Mouse (Mus musculus): ENCODE results near the gene Fam90a1b. TPM values are rescaled to one million over a fixed set of nuclear protein-coding genes. Genes with fewer than 3 reads are reported as not detected.
A peak's percentile ranks its signal among the peaks of the same experiment; 100 is the strongest.
"Not testable (repeated sequence)": the region's sequence is repeated elsewhere in the genome, so short reads cannot be mapped to it uniquely, and the experiment has no call there.

The Fam90a1b gene
- not detected for total RNA-seq (2021)
- long read RNA-seq, experiment 1: 0 reads
- long read RNA-seq, experiment 2: 0 reads

DNA sequence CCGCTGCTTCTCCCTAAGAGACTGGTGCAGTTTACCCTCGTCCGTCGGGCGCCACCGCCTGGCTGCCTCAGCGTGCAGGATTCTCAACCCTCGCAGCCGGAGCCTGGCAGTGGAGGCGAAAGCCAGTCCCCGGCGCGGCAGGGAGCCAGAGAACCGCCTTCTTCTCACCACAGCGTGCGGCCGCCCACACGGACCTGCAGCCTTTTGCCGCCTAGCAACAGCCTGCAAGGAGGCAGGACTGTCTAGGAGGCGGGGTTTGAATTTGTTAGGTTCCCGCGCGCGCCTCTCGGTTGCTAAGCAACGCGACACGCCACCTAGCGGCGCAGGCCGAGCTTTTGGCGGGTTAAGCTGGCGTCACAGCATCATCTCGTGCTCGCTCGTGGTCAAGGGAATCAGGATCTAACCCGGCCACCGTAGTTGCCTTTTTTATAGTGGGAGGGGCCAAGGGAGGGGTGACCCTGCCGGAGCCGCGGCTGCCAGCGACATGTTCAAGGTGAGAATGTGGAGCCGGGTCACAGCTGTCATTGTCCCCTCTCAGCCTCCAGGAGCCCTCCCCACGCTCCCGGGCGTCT lies at the start of gene Fam90a1b, which contains the start of gene Apoo:
Gene Fam90a1b (minus strand): TSS at position 108 of the 572 bp plus-strand sequence.
Gene Apoo (plus strand): TSS at position 448 of the 572 bp plus-strand sequence.
- DNase-seq (ENCODE audit: low spot score): peak; percentile 96

DNA sequence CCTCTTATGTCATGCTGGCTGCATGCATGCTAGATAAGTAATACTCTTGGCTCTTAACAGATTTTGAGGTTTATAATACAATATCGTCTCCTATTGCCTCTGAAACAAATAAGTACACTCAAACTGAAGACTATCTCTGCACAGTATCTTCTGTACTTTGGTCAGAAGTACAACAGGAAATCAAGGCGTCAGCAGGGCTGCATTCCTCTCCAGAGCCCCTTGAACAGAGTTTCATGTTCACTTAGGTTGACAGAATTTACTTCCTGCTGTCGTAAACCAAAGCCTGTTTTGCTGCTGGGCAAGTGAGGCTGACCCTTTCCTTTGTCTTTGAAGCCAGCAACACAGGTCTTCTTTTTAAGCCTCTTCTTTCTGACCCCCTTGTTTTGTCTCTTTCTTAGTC lies 42.4 kb upstream of the Fam90a1b start:
- no peak for DNase-seq (ENCODE audit: low spot score)

DNA sequence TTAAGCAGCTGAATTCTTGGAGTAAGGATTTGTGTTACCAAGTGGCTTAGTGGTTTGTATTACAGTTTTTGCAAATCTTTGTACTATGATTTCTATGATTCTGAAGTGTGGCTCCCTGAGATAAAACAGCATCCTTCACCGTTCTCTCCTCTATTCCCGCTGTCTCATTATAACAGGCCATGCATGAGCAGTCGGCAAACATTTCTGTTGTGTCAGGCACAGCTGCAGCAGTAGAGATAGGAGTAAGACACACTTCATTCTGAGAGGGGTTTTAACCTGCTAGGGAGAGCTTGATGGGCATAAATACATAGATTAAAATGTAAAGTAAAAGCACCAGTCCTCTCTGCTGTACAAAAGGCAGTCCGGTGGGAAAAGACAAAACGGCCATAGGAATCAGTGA lies 12.2 kb upstream of the Fam90a1b start:
- no peak for DNase-seq (ENCODE audit: low spot score)

GRCm38 (mm10) chrX:94367248-94367647 lies 671 bp upstream of the Fam90a1b start:
- peak; percentile 42 for DNase-seq (ENCODE audit: low spot score)

DNA sequence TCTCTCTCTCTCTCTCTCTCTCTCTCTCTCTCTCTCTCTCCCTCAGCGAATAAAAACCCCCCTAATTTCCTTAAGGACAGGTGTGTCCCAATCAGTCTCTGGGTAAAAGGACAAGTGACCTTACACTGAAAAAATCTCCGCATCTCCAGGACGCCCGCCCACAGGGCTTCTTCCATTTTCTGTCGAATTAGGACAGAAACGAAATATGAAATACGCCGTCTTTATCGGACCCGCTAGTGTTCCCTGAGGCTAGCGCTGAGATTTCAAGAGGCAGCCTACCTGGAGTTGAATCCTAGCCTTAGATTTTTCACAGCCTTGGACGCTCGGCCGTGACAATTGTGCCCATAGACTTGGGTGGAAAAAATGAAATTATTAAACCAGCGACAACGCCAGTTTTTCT lies 548 bp downstream of the Fam90a1b start:
- peak; percentile 1 for DNase-seq (ENCODE audit: low spot score)

- no peak for DNase-seq (ENCODE audit: low spot score)
Measured at GRCm38 (mm10) chrX:94365381-94365925, 1.1 kb downstream of the Fam90a1b start.

DNA sequence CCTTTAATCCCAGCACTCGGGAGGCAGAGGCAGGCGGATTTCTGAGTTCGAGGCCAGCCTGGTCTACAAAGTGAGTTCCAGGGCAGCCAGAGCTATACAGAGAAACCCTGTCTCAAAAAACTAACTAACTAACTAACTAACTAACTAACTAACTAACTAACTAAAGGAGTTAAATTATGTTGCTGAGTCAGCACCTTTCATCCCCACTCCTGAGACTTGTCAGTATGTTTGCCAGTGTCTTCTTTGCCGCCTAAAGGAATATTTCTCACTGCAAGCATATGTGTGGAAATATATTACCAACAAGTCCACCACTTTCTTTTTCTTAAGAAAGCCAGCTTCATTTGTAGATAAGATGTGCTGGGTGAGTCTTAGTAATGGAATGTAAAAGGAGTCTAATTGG lies 22.9 kb downstream of the Fam90a1b start:
- DNase-seq (ENCODE audit: low spot score): not testable (repeated sequence)

- no peak for DNase-seq (ENCODE audit: low spot score)
Measured at GRCm38 (mm10) chrX:94321036-94321902, 45.3 kb downstream of the Fam90a1b start.

Small RNAs within 50 kb of the gene (microRNA-seq; reads per million reads assigned to microRNA genes)
- not detected for gene Gm44477

Other genes starting within 250 kb of the Fam90a1b start
- gene Zfx, start 243.1 kb downstream of the Fam90a1b start, total RNA-seq (2021): 10 to 100 TPM; 15.2 to 17.0 TPM
- gene Eif2s3x, start 153.9 kb downstream of the Fam90a1b start, total RNA-seq (2021): 100 to 1,000 TPM in 1 of 2 experiments, 10 to 100 TPM in 1; 77.2 to 102 TPM
- gene Klhl15, start 132.2 kb downstream of the Fam90a1b start, total RNA-seq (2021): 1 to 10 TPM; 5.7 to 6.1 TPM
- 100 to 1,000 TPM; 163 to 189 TPM for gene Apoo, start 340 bp upstream of the Fam90a1b start, total RNA-seq (2021)
- 10 to 100 TPM; 12.0 to 17.6 TPM for gene Maged1, start 175.4 kb upstream of the Fam90a1b start, total RNA-seq (2021)

Data from gastrocnemius, adult 18-20 months (tissue).